9 mouse cellular contexts compared by ENCODE assay signal in the genomic region with DNA sequence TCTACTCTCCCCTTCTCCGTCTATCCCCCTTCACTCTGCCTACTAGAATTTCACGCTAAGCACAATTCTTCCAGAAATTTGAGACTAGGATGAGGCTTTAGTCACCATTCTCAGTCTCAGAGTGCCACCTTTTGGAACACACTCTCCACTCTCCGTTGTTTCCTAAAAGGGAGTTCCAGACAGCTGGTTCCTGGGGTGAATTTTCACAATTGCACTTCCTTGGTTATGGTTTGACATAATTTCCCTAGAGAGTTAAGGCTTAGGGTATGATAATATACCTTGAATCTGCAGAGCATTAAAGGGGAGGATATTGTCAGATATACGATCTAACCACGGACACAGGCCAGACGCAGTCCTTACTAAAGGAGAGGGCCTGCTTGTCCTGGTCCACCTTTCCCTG.
DNase-seq lines count a peak whose midpoint lies in the region; ATAC-seq and TF ChIP-seq lines count a peak whose summit lies in the region.
"Had no signal": no experiment of that assay in that cellular context is flagged by ENCODE, and none has a peak within 500 bp of the region (broad histone marks: within the 10 kb centered on the region; RNA-seq: fewer than 3 reads in every experiment).

No protein-coding gene starts in this region.

- DNase-seq in cerebellum, postnatal 14 days: peak; percentile 17 to 21
- no peak for DNase-seq in cerebellum, adult 11 months
- peak; percentile 70 for DNase-seq in liver, adult 2 months (ENCODE audit: extremely low read depth, low read depth, low spot score)
- no peak for DNase-seq in liver
- peak; percentile 47 for DNase-seq in heart, postnatal 4 days
- peak; percentile 28 for DNase-seq in lung, postnatal 25 days (ENCODE audit: low spot score)
- DNase-seq in ovary, postnatal 10 days (ENCODE audit: low spot score): no peak
- DNase-seq: liver, embryonic 13.5 days had no signal

- no peaks in the 10 kb centered on the region for H3K79me2 ChIP-seq in liver, adult 2 months (ENCODE audit: control insufficient read depth, insufficient read depth, low read length)

- no peak for TF ChIP-seq POLR2A in liver, adult 2 months (IDR thresholded peaks at IDR 0.05; ENCODE audit: extremely low read depth, insufficient read depth, low read length)

- WGBS in liver, adult 2 months: 61% methylated on average over 6 of the region's 6 CpGs

- H3K9ac ChIP-seq in liver, adult 2 months (ENCODE audit: low read depth, low read length): no peak overlapping the region
- H3K9ac ChIP-seq: liver, embryonic 13.5 days had no signal

- H3K4me3 ChIP-seq in liver, adult 2 months (ENCODE audit: insufficient read depth, low read depth, low read length): no peak overlapping the region
- H3K4me3 ChIP-seq: liver, embryonic 13.5 days had no signal

- H3K4me1 ChIP-seq in liver, adult 2 months (ENCODE audit: control insufficient read depth, insufficient read depth, low read length): peaks cover 4% of the 10 kb centered on the region; the same call in 1 of the 2 replicates
- H3K4me1 ChIP-seq: liver, embryonic 13.5 days had no signal

- H3K36me3 ChIP-seq in liver, adult 2 months (ENCODE audit: control insufficient read depth, insufficient read depth, low read length): no peaks in the 10 kb centered on the region
- H3K36me3 ChIP-seq: liver, embryonic 13.5 days had no signal

- H3K27me3 ChIP-seq in liver, adult 2 months (ENCODE audit: control insufficient read depth, insufficient read depth, low read length): no peaks in the 10 kb centered on the region
- H3K27me3 ChIP-seq: liver, embryonic 13.5 days had no signal

- TF ChIP-seq CTCF in liver, adult 2 months (IDR thresholded peaks at IDR 0.05; ENCODE audit: low read depth, low read length): no peak

- H3K27ac ChIP-seq in liver, adult 2 months (replicated peaks; ENCODE audit: insufficient read depth, low read depth, low read length): no peak overlapping the region
- H3K27ac ChIP-seq: liver, embryonic 13.5 days had no signal

- ATAC-seq in granulocyte monocyte progenitor cell, adult 5-6 weeks (replicated peaks; ENCODE audit: poor library complexity, severe bottlenecking): no peak

Comparison
In these comparisons a context has a peak if more than half of its experiments do, and no peak if none do; other contexts are left out.
1. DNase-seq: peak in cerebellum, postnatal 14 days (2 of 2), liver, adult 2 months (single experiment), heart, postnatal 4 days (single experiment) and lung, postnatal 25 days (single experiment); none in cerebellum, adult 11 months (single experiment), liver (single experiment) and ovary, postnatal 10 days (single experiment).